Mouse (Mus musculus) thymus, postnatal 25 days (tissue): ENCODE data around the gene Rab8b.
A peak's percentile ranks its signal among the peaks of the same experiment; 100 is the strongest.
"Not testable (repeated sequence)": the region's sequence is repeated elsewhere in the genome, so short reads cannot be mapped to it uniquely, and the experiment has no call there.

Source experiments
- DNase-seq: peaks from one replicate; pipeline ENCODE4 v3.0.0; 2022

Gene Rab8b

DNA sequence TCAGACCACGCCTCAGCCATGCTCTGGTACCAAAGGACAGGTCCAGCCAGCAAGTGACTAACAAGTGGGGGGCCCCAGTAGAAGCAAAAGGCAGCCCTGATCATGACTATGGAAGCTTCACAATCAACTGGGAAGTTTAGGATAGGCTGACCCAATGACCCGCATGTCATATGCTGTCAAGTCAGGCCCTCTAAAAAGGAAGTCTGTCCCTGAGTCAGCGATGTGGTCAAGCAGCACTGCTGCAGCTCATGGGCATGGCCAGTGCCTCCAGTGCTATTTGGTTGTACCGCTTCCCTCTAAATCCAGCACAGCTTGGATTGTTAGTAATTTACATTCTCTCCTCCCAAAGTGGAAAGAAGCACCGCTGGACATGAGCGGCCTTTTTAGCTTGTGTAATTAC is 32.7 kb downstream of the Rab8b start:
- no peak for DNase-seq

DNA sequence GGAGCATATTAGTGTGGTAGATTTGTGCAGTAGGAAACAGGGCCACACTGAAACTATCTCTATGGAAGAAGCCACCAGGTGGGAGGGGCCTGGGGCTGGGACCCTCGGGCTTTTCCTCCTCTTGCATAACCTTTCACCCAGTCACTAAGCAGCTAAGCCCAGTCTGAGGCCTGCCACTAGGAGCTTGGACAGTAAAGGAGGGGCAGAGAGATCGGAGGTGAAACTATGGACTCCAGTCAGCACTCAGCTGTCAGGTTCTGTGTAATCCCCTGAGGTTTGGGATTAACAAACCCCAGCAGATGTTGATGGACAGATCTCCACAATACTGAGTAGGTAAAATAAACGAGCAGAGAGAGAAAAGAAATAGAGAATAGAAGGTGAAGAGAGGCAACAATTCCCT is 33.1 kb downstream of the Rab8b start:
- DNase-seq: no peak

DNA sequence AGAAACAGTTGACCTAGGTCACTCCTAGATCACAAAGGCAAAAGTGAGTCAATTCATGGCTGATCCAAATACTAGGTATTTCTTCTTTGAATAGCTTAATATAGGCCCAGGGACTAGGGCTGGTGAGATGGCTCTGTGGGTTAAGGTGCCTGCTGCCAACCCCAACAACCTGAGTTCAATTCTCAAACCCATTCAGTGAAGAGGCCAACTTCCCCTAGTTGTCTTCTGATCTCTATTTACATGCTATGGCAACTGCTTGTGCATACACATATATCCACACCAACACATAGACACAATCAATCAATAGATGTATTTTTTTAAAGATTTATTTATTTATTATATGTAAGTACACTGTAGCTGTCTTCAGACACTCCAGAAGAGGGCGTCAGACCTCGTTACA is 34.9 kb downstream of the Rab8b start:
- DNase-seq: no peak

- no peak for DNase-seq
Measured at GRCm38 (mm10) chr9:66883500-66883899, 36.0 kb downstream of the Rab8b start.

GRCm38 (mm10) chr9:66882406-66882821 is 37.1 kb downstream of the Rab8b start:
- peak; percentile 52 for DNase-seq

DNA sequence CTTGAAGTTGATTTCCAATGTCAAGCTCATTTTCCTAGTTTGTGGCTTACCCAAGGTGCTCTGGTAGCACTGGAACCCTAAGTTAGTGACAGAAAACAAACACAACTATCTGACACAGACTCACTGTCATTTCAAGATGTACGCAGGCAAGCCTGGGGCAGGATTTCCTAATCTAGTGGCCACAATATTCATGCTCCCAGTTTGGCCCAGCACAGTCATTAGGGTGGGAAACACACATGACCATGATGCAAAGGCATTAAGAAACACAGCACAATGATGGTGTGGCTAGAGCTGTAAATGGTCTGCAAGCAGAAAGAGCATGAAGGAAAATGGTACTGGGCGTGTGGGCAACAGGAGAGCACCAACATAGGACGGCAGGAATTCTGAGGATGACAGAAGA is 37.6 kb downstream of the Rab8b start:
- DNase-seq: no peak

- no peak for DNase-seq
Measured at GRCm38 (mm10) chr9:66880752-66881151, 38.7 kb downstream of the Rab8b start.

- DNase-seq: no peak
Measured at GRCm38 (mm10) chr9:66879486-66879885, 40.0 kb downstream of the Rab8b start.

DNA sequence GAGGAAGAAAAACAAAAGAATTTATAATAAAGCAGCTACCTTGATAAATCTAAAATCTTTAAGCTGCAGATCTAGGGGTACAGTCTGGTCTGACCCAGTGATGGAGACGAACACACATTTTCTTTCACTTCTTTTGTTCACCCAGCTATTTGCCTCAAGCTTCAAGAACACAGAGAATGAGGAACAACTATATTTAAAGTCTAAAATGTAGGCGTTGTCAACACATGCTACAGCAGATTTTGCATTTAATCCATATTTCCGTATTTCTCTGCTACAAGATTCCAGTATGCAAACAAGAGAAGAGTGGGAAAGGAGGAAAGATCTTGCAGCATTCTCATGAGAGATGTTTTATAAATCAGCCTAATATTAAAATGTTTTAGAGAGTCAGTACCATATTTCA is 40.6 kb downstream of the Rab8b start:
- no peak for DNase-seq

DNA sequence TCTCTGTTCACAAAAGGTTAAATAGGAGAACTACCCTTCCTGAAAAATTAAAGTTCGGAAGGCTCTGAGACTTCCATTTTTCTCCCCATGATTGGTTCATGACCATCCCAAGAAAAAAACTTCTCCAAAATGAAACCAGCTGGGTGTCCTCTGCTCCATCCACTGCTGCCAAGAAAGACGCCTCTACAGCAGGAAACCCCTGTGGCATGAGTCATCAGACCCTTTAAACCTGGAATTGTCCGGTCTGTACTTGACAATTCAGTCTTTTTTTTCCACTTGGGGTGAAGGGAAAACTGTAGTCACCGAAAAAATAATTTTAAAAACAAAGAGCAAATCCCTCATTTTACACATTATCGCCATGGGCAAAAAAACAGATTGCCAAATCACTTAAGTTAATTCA is 42.9 kb downstream of the Rab8b start:
- no peak for DNase-seq

DNA sequence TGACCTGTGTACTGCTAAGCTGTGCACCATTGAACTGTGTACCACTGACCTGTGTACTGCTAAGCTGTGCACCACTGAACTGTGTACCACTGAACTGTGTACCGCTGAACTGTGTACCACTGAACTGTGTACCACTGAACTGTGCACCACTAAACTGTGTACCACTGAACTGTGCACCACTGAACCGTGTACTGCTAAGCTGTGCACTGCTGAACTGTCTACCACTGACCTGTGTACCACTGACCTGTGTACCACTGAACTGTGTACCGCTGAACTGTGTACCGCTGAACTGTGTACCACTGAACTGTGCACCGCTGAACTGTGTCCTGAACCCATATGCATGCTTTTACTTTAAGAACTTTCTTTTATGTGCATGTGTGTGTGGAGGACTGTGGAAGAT is 45.2 kb downstream of the Rab8b start:
- DNase-seq: no peak

GRCm38 (mm10) chr9:66873531-66873930 is 46.0 kb downstream of the Rab8b start:
- no peak for DNase-seq

GRCm38 (mm10) chr9:66873009-66873408 is 46.5 kb downstream of the Rab8b start:
- not testable (repeated sequence) for DNase-seq

- no peak for DNase-seq
Measured at GRCm38 (mm10) chr9:66872015-66872727, 47.3 kb downstream of the Rab8b start.

DNA sequence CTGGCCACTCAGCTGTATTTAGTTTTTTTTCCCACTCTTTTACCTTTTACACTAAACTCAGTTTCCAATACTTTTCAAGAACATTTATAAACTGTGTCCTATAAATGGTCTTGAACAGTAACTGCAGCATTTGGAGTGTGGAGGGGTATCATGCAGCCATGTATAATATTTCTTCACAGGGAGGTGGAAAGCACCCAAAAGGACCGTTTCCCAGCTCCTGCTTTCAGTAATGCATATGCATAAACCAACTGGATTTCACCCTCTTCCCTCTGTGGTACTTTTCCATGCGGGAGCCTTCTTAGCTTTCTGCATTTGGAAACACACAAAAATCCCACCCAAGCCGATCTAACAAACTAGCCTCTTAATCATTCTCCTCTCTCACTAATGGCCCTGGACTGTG is 54.8 kb downstream of the Rab8b start:
- DNase-seq: no peak

DNA sequence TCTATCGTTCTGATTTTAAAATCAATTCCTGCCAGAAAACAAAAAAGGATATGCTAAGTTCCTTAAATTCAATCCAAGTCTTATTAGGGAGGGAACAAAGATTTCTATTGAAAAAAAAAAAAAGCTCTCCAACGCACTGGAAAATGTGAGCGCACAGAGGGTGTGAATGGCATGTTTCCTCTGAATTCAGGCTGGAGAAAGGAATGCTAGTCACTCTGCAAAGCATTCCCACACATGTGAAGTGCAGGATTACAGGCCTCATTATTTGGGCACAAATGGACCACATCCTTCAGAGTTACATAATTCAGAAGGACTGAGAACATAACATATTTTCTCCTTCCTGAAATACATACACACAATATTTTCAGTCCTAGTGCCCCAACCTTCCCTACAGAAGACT is 56.0 kb downstream of the Rab8b start:
- no peak for DNase-seq

DNA sequence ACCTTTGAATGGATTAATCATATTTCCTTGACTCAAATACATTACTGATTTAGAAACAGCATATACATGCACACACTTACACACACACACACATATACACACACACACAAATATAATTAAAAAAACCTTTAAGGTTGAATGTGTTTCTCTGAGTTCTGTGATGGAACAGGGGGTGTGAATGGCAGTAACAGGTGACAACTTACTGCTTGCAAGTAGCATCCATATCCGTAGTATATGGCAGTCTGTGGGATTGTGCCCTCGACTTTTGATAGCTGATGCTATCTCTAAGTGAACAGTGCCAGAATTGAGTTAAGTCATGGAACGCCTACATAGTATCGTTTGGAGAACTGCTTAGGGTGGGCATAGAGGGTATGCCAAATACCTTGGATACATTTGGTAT is 57.3 kb downstream of the Rab8b start:
- DNase-seq: no peak

GRCm38 (mm10) chr9:66861104-66861767 is 58.3 kb downstream of the Rab8b start:
- no peak for DNase-seq

GRCm38 (mm10) chr9:66859523-66859922 is 60.0 kb downstream of the Rab8b start:
- DNase-seq: no peak

DNA sequence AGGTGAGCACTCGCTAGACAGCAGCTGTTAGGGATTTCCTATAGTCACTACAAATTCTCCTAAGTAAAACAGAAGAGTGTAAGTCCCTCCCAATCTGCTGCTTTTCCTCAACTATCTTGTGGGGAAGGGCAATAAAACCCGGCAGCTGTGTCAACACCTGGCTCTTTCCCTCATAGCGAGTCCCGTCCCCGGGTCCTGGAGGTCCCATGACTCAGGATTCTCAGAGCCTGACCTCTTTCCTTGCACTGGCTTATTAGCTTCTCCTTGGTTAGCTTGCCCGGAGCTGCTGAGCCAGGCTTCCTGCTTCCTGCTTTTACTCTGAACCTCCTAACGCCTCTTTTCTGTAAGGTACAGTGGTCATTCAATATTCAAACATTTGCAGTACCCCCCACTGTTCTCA is 63.6 kb downstream of the Rab8b start:
- no peak for DNase-seq

DNA sequence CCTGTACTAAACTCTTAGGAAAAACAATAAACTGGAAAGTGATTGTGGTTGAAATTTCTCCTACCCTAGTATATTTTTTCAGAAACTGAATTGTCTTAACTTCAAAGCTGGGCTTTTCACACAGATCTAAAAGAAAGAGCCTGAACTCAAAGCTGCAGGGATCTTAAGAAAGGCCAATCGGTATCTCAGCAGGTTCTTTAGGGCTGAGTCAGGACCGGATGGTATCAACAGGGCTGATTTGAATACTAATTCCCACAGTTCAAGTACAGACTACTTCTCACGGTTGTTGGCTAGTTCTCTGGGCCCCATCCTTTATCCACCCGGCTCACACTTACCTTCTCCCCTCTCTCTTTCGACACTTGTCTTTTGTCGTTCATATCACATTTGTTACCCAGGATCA is 66.9 kb downstream of the Rab8b start:
- no peak for DNase-seq

DNA sequence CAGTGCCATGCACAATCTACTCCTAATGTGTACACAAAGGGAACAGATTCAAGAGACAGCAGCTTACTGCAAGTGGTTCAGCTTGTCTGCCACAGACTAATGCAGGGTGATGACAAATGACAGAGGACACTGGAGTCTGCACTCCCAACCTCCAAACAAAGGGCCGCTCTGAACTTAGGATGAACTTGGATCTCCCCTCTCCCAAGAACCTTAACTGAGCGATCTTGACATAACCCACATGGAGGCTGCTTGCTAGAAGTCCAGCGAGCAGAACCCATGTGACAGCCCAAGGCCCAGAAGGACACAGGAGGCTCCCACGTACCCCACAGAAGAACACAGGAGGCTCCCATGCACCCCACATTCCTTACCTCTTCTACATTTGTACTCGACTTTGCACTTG is 68.5 kb downstream of the Rab8b start:
- no peak for DNase-seq

- no peak for DNase-seq
Measured at GRCm38 (mm10) chr9:66846822-66847221, 72.7 kb downstream of the Rab8b start.

- DNase-seq: no peak
Measured at GRCm38 (mm10) chr9:66835097-66835480, 84.4 kb downstream of the Rab8b start.
